Mouse (Mus musculus) forebrain, embryonic 10.5 days (tissue): ENCODE data around the gene Dnaaf3. TPM values are rescaled to one million over a fixed set of nuclear protein-coding genes. Genes with fewer than 3 reads are reported as not detected.
A peak's percentile ranks its signal among the peaks of the same experiment; 100 is the strongest.

ENCODE experiments used
- DNase-seq: peaks from one replicate; pipeline ENCODE4 v3.0.0-alpha.2; 2017; ENCODE audit warnings: low spot score; ENCODE audit errors: extremely low spot score
- H3K27ac ChIP-seq: fragments of 300-500 bp; sonication (generic); 2 replicates; pipeline ENCODE4 v1.5.1; 2016; ENCODE audit warnings: mild to moderate bottlenecking
- H3K27me3 ChIP-seq: fragments of 300-500 bp; sonication (generic); 2 replicates; pipeline ENCODE4 v1.6.1; 2016; ENCODE audit warnings: mild to moderate bottlenecking; ENCODE audit not compliant: poor library complexity, severe bottlenecking
- H3K36me3 ChIP-seq: fragments of 300-500 bp; sonication (generic); replicated peaks from 2 replicates; pipeline ENCODE4 v1.6.1; 2016; ENCODE audit warnings: mild to moderate bottlenecking, moderate library complexity
- H3K4me1 ChIP-seq: fragments of 300-500 bp; sonication (generic); 2 replicates; pipeline ENCODE4 v1.6.1; 2016
- H3K4me3 ChIP-seq: fragments of 300-500 bp; sonication (generic); 2 replicates; pipeline ENCODE4 v1.5.1; 2016; ENCODE audit warnings: mild to moderate bottlenecking, moderate library complexity
- H3K9me3 ChIP-seq: fragments of 300-500 bp; sonication (generic); 2 replicates; pipeline ENCODE4 v1.6.1; 2016; ENCODE audit warnings: mild to moderate bottlenecking, moderate library complexity
- WGBS: fragments of 180-500 bp; shearing (Covaris S2); methylation state at CpG from one replicate; pipeline ENCODE4 v1.1.7; 2016; 5-methylcytosine and 5-hydroxymethylcytosine counted together
- polyA plus RNA-seq: library from polyadenylated mRNA; unstranded; fragments of >200 nt; fragmentation: Nextera tagmentation; extraction: Ambion mirVana; gene quantifications from 2 replicates; pipeline ENCODE4 v1.2.1, GENCODE M21; 2016

Dnaaf3 gene
- polyA plus RNA-seq, 1 experiment from 2014 or later: 3.2 TPM

GRCm38 (mm10) chr7:4515853-4516252 is 16.4 kb downstream of the Dnaaf3 start:
- WGBS: 67% methylated on average over 6 of the region's 6 CpGs
- no peak overlapping the region; the same call in 1 of the 2 replicates for H3K4me3 ChIP-seq
- H3K36me3 ChIP-seq: no peaks in the 10 kb centered on the region
- H3K27me3 ChIP-seq: peaks cover 16% of the 10 kb centered on the region
- no peak for DNase-seq
- H3K4me1 ChIP-seq: peaks cover 41% of the 10 kb centered on the region
- peaks cover 4% of the 10 kb centered on the region; the same call in 1 of the 2 replicates for H3K9me3 ChIP-seq
- peak overlapping the region; percentile 48 for H3K27ac ChIP-seq

DNA sequence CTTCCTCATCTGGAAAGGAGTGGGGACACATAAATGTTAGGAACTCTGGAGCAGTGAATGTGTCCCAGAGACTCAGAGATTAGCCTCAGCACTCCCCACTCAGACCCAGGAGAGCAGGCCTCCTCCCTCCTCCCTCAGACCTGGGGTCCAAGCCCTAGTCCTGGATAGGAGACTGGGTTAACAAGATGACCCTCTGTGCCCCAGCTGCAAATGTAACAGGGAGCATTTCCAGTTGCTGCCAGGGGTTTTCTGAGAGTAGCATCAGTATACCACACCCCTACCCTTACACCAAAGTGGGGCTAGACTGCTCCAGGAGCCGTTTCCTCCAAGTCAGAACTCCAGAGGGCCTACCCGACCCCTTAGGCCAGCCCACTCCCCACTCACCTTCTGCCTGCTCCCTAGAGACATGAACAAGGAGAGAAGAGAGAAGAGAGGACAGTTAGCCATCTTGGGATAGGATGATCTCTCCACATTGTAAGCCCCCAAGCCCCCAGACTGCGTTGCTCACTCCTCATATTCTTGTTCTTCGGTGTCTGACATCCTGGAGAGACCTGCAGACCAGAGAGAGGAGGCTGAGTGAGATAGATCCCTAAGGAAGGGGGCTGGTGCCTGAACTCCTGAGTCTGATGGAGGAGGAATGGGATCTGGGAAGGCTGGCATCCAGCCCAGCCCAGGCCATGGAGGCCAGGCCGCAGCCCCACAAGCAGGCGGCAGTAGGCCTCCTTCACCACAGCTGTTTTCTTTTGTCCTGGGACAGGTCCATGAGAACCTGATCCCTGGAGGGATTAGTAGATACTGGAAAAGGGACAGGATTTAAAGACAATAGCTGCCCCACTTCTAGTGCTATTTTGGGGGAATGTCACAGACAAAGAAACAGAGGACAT is 18.2 kb downstream of the Dnaaf3 start:
- H3K36me3 ChIP-seq: no peaks in the 10 kb centered on the region
- H3K27ac ChIP-seq: peak overlapping the region; percentile 71

GRCm38 (mm10) chr7:4513236-4513635 is 19.0 kb downstream of the Dnaaf3 start:
- 35% methylated on average over 13 of the region's 13 CpGs for WGBS
- Histone ChIP-seq H3K27me3 (peaks cover 10% of the 10 kb centered on the region), H3K27ac (peak overlapping the region; percentile 71; the same call in 1 of the 2 replicates), H3K36me3 (no peaks in the 10 kb centered on the region), H3K4me3 (no peak overlapping the region), H3K9me3 (peaks cover 4% of the 10 kb centered on the region; the same call in 1 of the 2 replicates), H3K4me1 (peaks cover 47% of the 10 kb centered on the region)
- peak; percentile 56 for DNase-seq

More for the DNA sequence above, 18.2 kb downstream of the Dnaaf3 start:
- peaks cover 5% of the 10 kb centered on the region for H3K27me3 ChIP-seq
- WGBS: 51% methylated on average over 6 of the region's 6 CpGs
- 0 out of 2 replicates have a peak overlapping the region, but pooled peaks have one; percentile 7 for H3K4me3 ChIP-seq
- peaks cover 47% of the 10 kb centered on the region for H3K4me1 ChIP-seq
- peaks cover 4% of the 10 kb centered on the region; the same call in 1 of the 2 replicates for H3K9me3 ChIP-seq
- DNase-seq: no peak

GRCm38 (mm10) chr7:4511489-4512224 is 20.6 kb downstream of the Dnaaf3 start:
- Histone ChIP-seq H3K9me3 (peaks cover 4% of the 10 kb centered on the region; the same call in 1 of the 2 replicates), H3K27me3 (peaks cover 10% of the 10 kb centered on the region), H3K4me1 (peaks cover 43% of the 10 kb centered on the region), H3K4me3 (no peak overlapping the region), H3K27ac (no peak overlapping the region), H3K36me3 (no peaks in the 10 kb centered on the region)
- WGBS: 83% methylated on average over 8 of the region's 8 CpGs
- no peak for DNase-seq

DNA sequence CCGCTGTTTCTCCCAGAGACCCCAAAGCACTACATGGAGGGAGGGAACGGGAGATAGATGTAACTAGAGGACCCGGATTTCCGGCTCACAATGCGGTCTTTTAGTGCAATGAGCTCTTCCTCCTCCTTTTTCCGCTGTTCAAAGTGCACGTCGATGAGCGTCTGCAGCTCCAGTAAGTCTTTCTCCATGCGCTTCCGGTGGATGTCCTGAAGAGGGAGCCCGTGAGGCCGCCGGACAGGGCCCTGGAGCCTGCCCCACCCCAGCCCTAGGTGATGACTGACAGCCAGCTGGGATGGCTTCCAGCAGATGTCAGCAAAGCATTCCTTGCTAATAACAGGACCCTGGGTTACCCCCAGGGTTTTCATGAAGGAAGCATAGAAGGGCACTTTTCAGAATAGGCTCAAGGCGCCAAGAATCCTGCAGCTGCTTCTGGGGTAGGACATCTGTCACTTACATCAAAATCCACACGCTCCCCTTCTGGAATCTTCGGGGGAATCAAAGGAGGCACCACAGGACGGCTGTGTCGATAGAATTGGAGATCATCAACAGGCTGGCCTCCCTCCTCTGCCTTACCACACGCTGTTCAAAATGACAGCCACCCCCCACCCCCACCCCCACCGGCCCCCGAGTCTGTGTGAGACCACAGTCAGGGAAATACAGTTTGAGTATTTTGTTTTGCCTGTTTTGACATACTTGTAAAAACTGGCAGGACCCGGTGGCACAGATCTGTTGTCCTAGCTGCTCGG is 22.2 kb downstream of the Dnaaf3 start:
- H3K36me3 ChIP-seq: no peaks in the 10 kb centered on the region
- DNase-seq: peak; percentile 77
- no peak overlapping the region; the same call in 1 of the 2 replicates for H3K4me3 ChIP-seq
- H3K4me1 ChIP-seq: peaks cover 29% of the 10 kb centered on the region
- WGBS: 24% methylated on average over 24 of the region's 24 CpGs
- H3K9me3 ChIP-seq: peaks cover 4% of the 10 kb centered on the region; the same call in 1 of the 2 replicates
- H3K27me3 ChIP-seq: peaks cover 10% of the 10 kb centered on the region
- 0 out of 2 replicates have a peak overlapping the region, but pooled peaks have one; percentile 44 for H3K27ac ChIP-seq

GRCm38 (mm10) chr7:4508739-4509116 is 23.5 kb downstream of the Dnaaf3 start:
- no peaks in the 10 kb centered on the region for H3K36me3 ChIP-seq
- H3K9me3 ChIP-seq: no peaks in the 10 kb centered on the region
- H3K4me1 ChIP-seq: peaks cover 17% of the 10 kb centered on the region
- no peak overlapping the region for H3K27ac ChIP-seq
- DNase-seq: no peak
- peaks cover 10% of the 10 kb centered on the region for H3K27me3 ChIP-seq
- no peak overlapping the region for H3K4me3 ChIP-seq
- whole genome bisulfite sequencing: 85% methylated on average over 8 of the region's 8 CpGs

DNA sequence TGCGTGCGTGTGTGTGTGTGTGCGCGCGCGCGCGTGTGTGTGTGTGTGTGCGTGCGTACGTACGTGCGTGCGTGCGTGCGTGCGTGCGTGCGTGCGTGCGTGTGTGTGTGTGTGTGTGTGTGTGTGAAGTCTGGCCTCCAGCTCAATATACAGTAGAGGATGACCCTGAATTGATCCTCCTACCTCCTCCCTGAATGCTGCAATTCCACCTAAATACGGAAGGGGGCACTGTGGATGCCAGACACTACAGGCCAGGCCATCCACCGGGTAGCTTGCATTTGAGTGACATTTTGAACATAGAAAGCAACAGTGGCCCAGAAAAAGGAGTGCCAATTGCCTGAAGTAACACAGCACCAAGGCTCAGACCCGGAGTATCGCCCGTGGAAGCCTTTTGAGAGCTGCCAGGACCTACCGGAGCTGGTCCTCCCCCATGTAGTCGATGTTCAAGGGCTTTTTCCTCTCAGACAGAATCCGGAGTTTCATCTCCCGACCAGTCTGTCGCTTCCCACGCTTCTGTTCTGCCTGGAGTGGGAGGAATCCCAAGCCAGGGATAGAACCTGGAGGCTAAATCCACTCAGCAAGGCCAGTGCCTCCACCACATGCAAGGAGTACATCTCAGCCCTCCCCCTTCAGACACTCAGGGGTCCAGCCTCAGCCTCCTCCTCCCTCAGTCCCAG is 24.1 kb downstream of the Dnaaf3 start:
- peaks cover 10% of the 10 kb centered on the region for H3K27me3 ChIP-seq
- no peak overlapping the region for H3K27ac ChIP-seq
- DNase-seq: no peak
- no peaks in the 10 kb centered on the region for H3K9me3 ChIP-seq
- H3K4me3 ChIP-seq: no peak overlapping the region
- no peaks in the 10 kb centered on the region for H3K36me3 ChIP-seq
- peaks cover 13% of the 10 kb centered on the region for H3K4me1 ChIP-seq
- WGBS: 75% methylated on average over 32 of the region's 32 CpGs

GRCm38 (mm10) chr7:4507220-4507619 is 25.0 kb downstream of the Dnaaf3 start:
- WGBS: 81% methylated on average over 3 of the region's 4 CpGs
- no peak for DNase-seq
- H3K36me3 ChIP-seq: no peaks in the 10 kb centered on the region

GRCm38 (mm10) chr7:4504646-4505435 is 27.4 kb downstream of the Dnaaf3 start:
- Histone ChIP-seq H3K27ac (no peak overlapping the region), H3K36me3 (no peaks in the 10 kb centered on the region), H3K9me3 (no peaks in the 10 kb centered on the region), H3K4me3 (no peak overlapping the region), H3K4me1 (peaks cover 21% of the 10 kb centered on the region), H3K27me3 (peaks cover 10% of the 10 kb centered on the region)
- 69% methylated on average over 11 of the region's 11 CpGs for WGBS
- DNase-seq: no peak

More at GRCm38 (mm10) chr7:4507220-4507619, 25.0 kb downstream of the Dnaaf3 start:
- Histone ChIP-seq H3K27me3 (peaks cover 10% of the 10 kb centered on the region), H3K4me1 (peaks cover 18% of the 10 kb centered on the region), H3K9me3 (no peaks in the 10 kb centered on the region), H3K4me3 (no peak overlapping the region), H3K27ac (no peak overlapping the region)

DNA sequence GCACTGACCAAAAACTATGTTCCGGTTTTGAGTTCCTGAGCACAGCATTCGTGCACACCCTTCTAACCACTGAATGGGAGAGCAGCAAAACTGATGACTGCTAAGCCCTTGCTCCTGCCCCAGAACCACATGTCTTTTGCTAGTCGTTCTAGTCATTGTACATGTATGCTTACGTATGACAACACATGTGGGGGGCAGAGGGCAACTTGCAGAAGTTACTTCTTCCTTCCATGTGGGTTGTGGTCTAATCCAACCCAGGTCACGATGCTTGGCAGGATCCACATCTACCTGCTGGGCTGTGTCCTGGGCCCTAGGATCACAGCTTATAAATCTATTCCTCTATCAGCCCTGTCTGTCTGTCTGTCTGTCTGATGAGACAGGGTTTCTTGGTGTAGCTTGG is 28.4 kb downstream of the Dnaaf3 start:
- 87% methylated on average over 5 of the region's 5 CpGs for WGBS
- H3K36me3 ChIP-seq: peaks cover 6% of the 10 kb centered on the region; the same call in 1 of the 2 replicates
- DNase-seq: no peak
- no peaks in the 10 kb centered on the region for H3K9me3 ChIP-seq
- H3K4me1 ChIP-seq: peaks cover 27% of the 10 kb centered on the region
- H3K27ac ChIP-seq: no peak overlapping the region
- H3K27me3 ChIP-seq: peaks cover 4% of the 10 kb centered on the region
- H3K4me3 ChIP-seq: no peak overlapping the region

DNA sequence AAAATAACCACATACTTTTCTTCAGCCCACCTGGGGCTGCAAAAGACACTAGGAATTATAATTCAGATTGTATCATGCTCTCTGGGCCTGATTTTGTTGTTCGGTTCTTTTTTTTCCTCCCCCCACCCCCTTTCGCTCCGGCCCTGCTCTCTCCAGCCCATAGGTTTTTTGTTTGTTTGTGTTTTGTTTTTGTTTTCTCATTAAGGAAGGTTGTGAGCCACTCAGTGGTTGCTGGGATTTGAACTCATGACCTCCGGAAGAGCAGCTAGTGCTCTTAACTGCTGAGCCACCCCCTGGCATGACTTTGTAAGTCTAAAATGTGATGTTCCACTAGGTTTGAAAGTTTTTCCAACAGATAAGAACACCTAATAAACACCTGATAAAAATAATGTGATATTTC is 29.2 kb downstream of the Dnaaf3 start:
- WGBS: 84% methylated on average over 4 of the region's 4 CpGs
- Histone ChIP-seq H3K27ac (no peak overlapping the region), H3K9me3 (no peaks in the 10 kb centered on the region), H3K4me3 (no peak overlapping the region), H3K36me3 (peaks cover 6% of the 10 kb centered on the region; the same call in 1 of the 2 replicates), H3K27me3 (no peaks in the 10 kb centered on the region), H3K4me1 (peaks cover 35% of the 10 kb centered on the region)
- no peak for DNase-seq
